Mouse (Mus musculus): ENCODE measurements around the gene Zfp27. TPM values are rescaled to one million over a fixed set of nuclear protein-coding genes. Genes with fewer than 3 reads are reported as not detected.
"Not testable (repeated sequence)": the region's sequence is repeated elsewhere in the genome, so short reads cannot be mapped to it uniquely, and the experiment has no call there.

The Zfp27 gene
- polyA plus RNA-seq, 1 experiment from 2014 or later = 6.1 TPM

GRCm38 (mm10) chr7:29890501-29890900 lies 15.9 kb downstream of the Zfp27 start:
- Histone ChIP-seq H3K4me1 (no peaks in the 10 kb centered on the region), H3K4me2 (no peak overlapping the region), H3K9me3 (peaks cover 74% of the 10 kb centered on the region), H3K4me3 (no peak overlapping the region), H3K27ac (replicated peaks) (no peak overlapping the region), H3K27me3 (replicated peaks) (no peaks in the 10 kb centered on the region), H3K36me3 (peaks cover 57% of the 10 kb centered on the region), H3K9ac (no peak overlapping the region)
- no peak for ATAC-seq (ENCODE audit: extremely low read depth, insufficient number of reproducible peaks, low FRiP score, low TSS enrichment)
- WGBS = 91% methylated on average over 7 of the region's 7 CpGs

DNA sequence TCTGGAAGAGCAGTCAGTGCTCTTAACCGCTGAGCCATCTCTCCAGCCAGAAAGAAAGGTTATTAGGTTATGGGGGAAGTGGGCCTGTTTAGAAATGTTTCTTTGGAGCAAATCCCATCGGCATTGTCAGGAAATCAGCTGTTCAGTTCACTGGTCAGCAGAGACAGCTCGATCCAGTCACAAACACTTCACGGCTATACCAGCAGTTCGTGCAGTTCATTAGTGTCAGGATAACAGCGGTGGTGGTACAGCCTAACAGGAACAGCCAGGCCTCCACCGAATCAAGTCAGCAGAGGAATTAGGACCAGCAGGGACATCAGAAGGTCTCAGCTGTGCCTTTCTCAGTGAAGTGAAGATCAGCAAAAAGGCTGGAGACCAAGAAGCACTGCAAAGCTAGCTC lies 25.5 kb downstream of the Zfp27 start:
- ATAC-seq (ENCODE audit: extremely low read depth, insufficient number of reproducible peaks, low FRiP score, low TSS enrichment) = no peak
- no peak overlapping the region for H3K4me3 ChIP-seq
- H3K36me3 ChIP-seq = peaks cover 20% of the 10 kb centered on the region
- 79% methylated on average over 7 of the region's 7 CpGs for WGBS
- H3K27ac ChIP-seq (replicated peaks) = no peak overlapping the region
- peaks cover 41% of the 10 kb centered on the region for H3K9me3 ChIP-seq
- no peak overlapping the region for H3K4me2 ChIP-seq
- no peaks in the 10 kb centered on the region for H3K27me3 ChIP-seq (replicated peaks)
- H3K4me1 ChIP-seq = no peaks in the 10 kb centered on the region
- no peak overlapping the region for H3K9ac ChIP-seq

DNA sequence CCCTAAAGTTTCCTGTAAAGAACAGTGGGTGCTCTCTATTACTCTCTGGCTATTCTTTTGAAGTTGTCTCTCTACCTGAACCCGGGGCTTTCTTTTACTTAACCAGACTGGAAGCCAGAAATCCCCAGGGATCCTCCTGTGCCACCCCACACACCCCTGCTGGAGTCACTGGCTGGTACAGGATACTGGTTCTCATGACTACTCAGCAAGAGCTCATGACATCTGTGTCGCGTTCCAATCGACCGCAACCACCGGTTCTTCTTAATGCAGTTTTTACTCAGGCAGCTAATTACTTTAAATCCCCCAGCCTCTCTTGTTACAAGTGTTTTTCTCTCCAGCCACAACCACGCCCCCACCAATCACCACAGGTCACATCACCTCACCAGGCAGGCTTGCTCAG lies 26.3 kb downstream of the Zfp27 start:
- WGBS = 80% methylated on average over 7 of the region's 7 CpGs
- H3K4me3 ChIP-seq = no peak overlapping the region
- peaks cover 43% of the 10 kb centered on the region for H3K9me3 ChIP-seq
- no peak overlapping the region for H3K9ac ChIP-seq
- H3K4me2 ChIP-seq = no peak overlapping the region
- H3K4me1 ChIP-seq = no peaks in the 10 kb centered on the region
- H3K27me3 ChIP-seq (replicated peaks) = no peaks in the 10 kb centered on the region
- H3K36me3 ChIP-seq = peaks cover 28% of the 10 kb centered on the region
- no peak overlapping the region for H3K27ac ChIP-seq (replicated peaks)
- ATAC-seq (ENCODE audit: extremely low read depth, insufficient number of reproducible peaks, low FRiP score, low TSS enrichment) = no peak

- H3K9me3 ChIP-seq = peaks cover 41% of the 10 kb centered on the region
- not testable (repeated sequence) for H3K4me3 ChIP-seq; H3K4me1 ChIP-seq; ATAC-seq (ENCODE audit: extremely low read depth, insufficient number of reproducible peaks, low FRiP score, low TSS enrichment); H3K9ac ChIP-seq; H3K4me2 ChIP-seq; H3K27me3 ChIP-seq (replicated peaks); H3K27ac ChIP-seq (replicated peaks)
- 92% methylated on average over 9 of the region's 9 CpGs for WGBS
- peaks cover 50% of the 10 kb centered on the region for H3K36me3 ChIP-seq
Measured at GRCm38 (mm10) chr7:29877561-29877960, 28.8 kb downstream of the Zfp27 start.

- Histone ChIP-seq H3K9me3 (peaks cover 58% of the 10 kb centered on the region), H3K9ac (no peak overlapping the region), H3K36me3 (peaks cover 61% of the 10 kb centered on the region), H3K4me3 (no peak overlapping the region), H3K27ac (replicated peaks) (no peak overlapping the region), H3K4me2 (no peak overlapping the region), H3K4me1 (no peaks in the 10 kb centered on the region), H3K27me3 (replicated peaks) (no peaks in the 10 kb centered on the region)
- 90% methylated on average over 10 of the region's 10 CpGs for WGBS
- no peak for ATAC-seq (ENCODE audit: extremely low read depth, insufficient number of reproducible peaks, low FRiP score, low TSS enrichment)
Measured at GRCm38 (mm10) chr7:29874256-29874655, 32.1 kb downstream of the Zfp27 start.

GRCm38 (mm10) chr7:29861660-29862059 lies 44.7 kb downstream of the Zfp27 start:
- ATAC-seq (ENCODE audit: extremely low read depth, insufficient number of reproducible peaks, low FRiP score, low TSS enrichment) = no peak; the same call in 1 of the 2 replicates
- Histone ChIP-seq H3K27ac (replicated peaks) (no peak overlapping the region), H3K9me3 (no peaks in the 10 kb centered on the region), H3K27me3 (replicated peaks) (no peaks in the 10 kb centered on the region), H3K9ac (no peak overlapping the region), H3K36me3 (peaks cover 5% of the 10 kb centered on the region; the same call in 1 of the 2 replicates), H3K4me1 (peaks cover 7% of the 10 kb centered on the region), H3K4me3 (no peak overlapping the region), H3K4me2 (no peak overlapping the region)
- WGBS = 85% methylated on average over 7 of the region's 7 CpGs

- ATAC-seq (ENCODE audit: extremely low read depth, insufficient number of reproducible peaks, low FRiP score, low TSS enrichment) = peak; percentile 91
- Histone ChIP-seq H3K27me3 (replicated peaks) (no peaks in the 10 kb centered on the region), H3K4me2 (peak within 1 kb of the TSS; percentile 89), H3K9me3 (no peaks in the 10 kb centered on the region), H3K9ac (peak within 1 kb of the TSS; percentile 85), H3K36me3 (peaks cover 5% of the 10 kb centered on the region; the same call in 1 of the 2 replicates), H3K4me3 (peak within 1 kb of the TSS; percentile 72), H3K4me1 (peaks cover 7% of the 10 kb centered on the region), H3K27ac (replicated peaks) (peak within 1 kb of the TSS; percentile 39; the same call in 1 of the 2 replicates)
- 3% methylated on average over 32 of the region's 32 CpGs for WGBS
Measured at GRCm38 (mm10) chr7:29859532-29860517, 46.5 kb downstream of the Zfp27 start, which contains the start of gene Zfp420. Gene Zfp420, plus strand, starts transcription at chr7:29859979.

DNA sequence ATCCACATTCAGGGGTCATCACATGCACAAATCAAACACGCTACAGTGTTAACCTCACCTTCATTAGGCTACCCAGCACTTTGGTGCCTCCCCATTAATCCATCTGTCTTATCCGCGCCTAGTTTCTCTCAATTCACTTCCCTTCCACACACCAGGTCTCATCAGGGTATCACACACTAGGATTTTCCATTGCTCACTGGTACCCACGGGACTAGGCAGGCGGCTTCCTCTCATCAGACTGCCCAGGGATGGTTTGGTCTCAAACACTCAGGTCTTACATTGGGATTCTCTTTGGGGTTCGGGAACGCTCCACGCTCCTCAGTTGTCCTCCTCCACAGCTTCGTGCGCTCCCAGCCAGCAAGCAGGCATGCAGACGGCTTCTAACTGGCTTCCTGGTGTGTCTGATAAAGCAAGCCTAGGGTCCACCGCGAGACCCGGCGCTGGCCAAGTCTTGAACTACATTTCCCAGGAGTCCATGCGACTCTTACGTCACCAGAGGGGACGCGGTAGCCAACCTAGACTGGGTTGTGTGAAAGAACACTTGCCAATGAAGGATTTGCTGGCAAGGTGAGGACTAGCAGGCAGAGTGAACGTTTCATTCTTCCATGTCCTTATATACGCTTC lies 53.0 kb downstream of the Zfp27 start, which contains the start of gene Zfp940:
TSS of gene Zfp940 (minus strand) at position 451 of the 624 bp plus-strand sequence.
- Histone ChIP-seq H3K4me2 (peak within 1 kb of the TSS; percentile 69), H3K4me1 (peaks cover 5% of the 10 kb centered on the region; the same call in 1 of the 2 replicates), H3K9ac (peak within 1 kb of the TSS; percentile 67), H3K27ac (replicated peaks) (no peak within 1 kb of the TSS), H3K27me3 (replicated peaks) (no peaks in the 10 kb centered on the region), H3K4me3 (peak within 1 kb of the TSS; percentile 55), H3K9me3 (no peaks in the 10 kb centered on the region), H3K36me3 (peaks cover 18% of the 10 kb centered on the region; the same call in 1 of the 2 replicates)
- WGBS = 1% methylated on average over 21 of the region's 21 CpGs
- ATAC-seq (ENCODE audit: extremely low read depth, insufficient number of reproducible peaks, low FRiP score, low TSS enrichment) = peak; percentile 88

GRCm38 (mm10) chr7:29852831-29853218 lies 53.5 kb downstream of the Zfp27 start:
- Histone ChIP-seq H3K9ac (peak overlapping the region; percentile 67), H3K27me3 (replicated peaks) (no peaks in the 10 kb centered on the region), H3K4me3 (peak overlapping the region; percentile 55), H3K4me1 (peaks cover 5% of the 10 kb centered on the region; the same call in 1 of the 2 replicates), H3K27ac (replicated peaks) (no peak overlapping the region), H3K36me3 (peaks cover 21% of the 10 kb centered on the region; the same call in 1 of the 2 replicates), H3K9me3 (no peaks in the 10 kb centered on the region), H3K4me2 (peak overlapping the region; percentile 69)
- 45% methylated on average over 9 of the region's 9 CpGs for WGBS
- no peak for ATAC-seq (ENCODE audit: extremely low read depth, insufficient number of reproducible peaks, low FRiP score, low TSS enrichment)

GRCm38 (mm10) chr7:29844616-29845015 lies 61.8 kb downstream of the Zfp27 start:
- 78% methylated on average over 5 of the region's 5 CpGs for WGBS
- Histone ChIP-seq H3K27me3 (replicated peaks) (no peaks in the 10 kb centered on the region), H3K9ac (no peak overlapping the region), H3K4me1 (no peaks in the 10 kb centered on the region), H3K36me3 (peaks cover 55% of the 10 kb centered on the region), H3K4me3 (no peak overlapping the region), H3K9me3 (no peaks in the 10 kb centered on the region), H3K27ac (replicated peaks) (no peak overlapping the region), H3K4me2 (no peak overlapping the region)
- ATAC-seq (ENCODE audit: extremely low read depth, insufficient number of reproducible peaks, low FRiP score, low TSS enrichment) = no peak

All from heart, embryonic 13.5 days (tissue).